Comparison of ENCODE assay signal across 8 mouse cellular contexts in genomic region chr5:105701844-105702243, GRCm38 (mm10). TPM values are rescaled to one million over a fixed set of nuclear protein-coding genes. Genes with fewer than 3 reads are reported as not detected.
DNase-seq lines count a peak whose midpoint lies in the region; ATAC-seq and TF ChIP-seq lines count a peak whose summit lies in the region.

No protein-coding gene starts in this region.

- H3K4me1 ChIP-seq in forebrain, embryonic 12.5 days, result peaks cover 51% of the 10 kb centered on the region
- H3K4me1 ChIP-seq in forebrain, postnatal 0 days (ENCODE audit: insufficient read depth), result peaks cover 19% of the 10 kb centered on the region
- H3K4me1 ChIP-seq in hindbrain, embryonic 16.5 days (ENCODE audit: control insufficient read depth, insufficient read depth, low read depth, low read length), result peaks cover 39% of the 10 kb centered on the region
- H3K4me1 ChIP-seq in lung, adult 2 months (ENCODE audit: control insufficient read depth, insufficient read depth, low read length), result 0 out of 2 replicates have a peak, but pooled peaks cover 8% of the 10 kb centered on the region

- no peak for ATAC-seq in forebrain, embryonic 12.5 days (ENCODE audit: low FRiP score)
- no peak for ATAC-seq in forebrain, postnatal 0 days
- no peak for ATAC-seq in hindbrain, embryonic 16.5 days

- 86% methylated on average over 8 of the region's 8 CpGs for WGBS in forebrain, embryonic 12.5 days
- 86% methylated on average over 8 of the region's 8 CpGs for WGBS in forebrain, postnatal 0 days
- WGBS in hindbrain, embryonic 16.5 days, result 83% methylated on average over 8 of the region's 8 CpGs
- 48% methylated on average over 8 of the region's 8 CpGs for WGBS in lung, adult 2 months

- no peaks in the 10 kb centered on the region for H3K9me3 ChIP-seq in forebrain, embryonic 12.5 days
- no peaks in the 10 kb centered on the region for H3K9me3 ChIP-seq in forebrain, postnatal 0 days (ENCODE audit: low read length)
- no peaks in the 10 kb centered on the region for H3K9me3 ChIP-seq in hindbrain, embryonic 16.5 days (ENCODE audit: control insufficient read depth, low read length)

- no peaks in the 10 kb centered on the region for H3K27me3 ChIP-seq in forebrain, embryonic 12.5 days
- no peaks in the 10 kb centered on the region for H3K27me3 ChIP-seq in forebrain, postnatal 0 days (ENCODE audit: insufficient read depth, low read length)
- no peaks in the 10 kb centered on the region for H3K27me3 ChIP-seq in hindbrain, embryonic 16.5 days (replicated peaks; ENCODE audit: control insufficient read depth, insufficient read depth, low read length)
- no peaks in the 10 kb centered on the region for H3K27me3 ChIP-seq in splenic B cell, adult 2 months (ENCODE audit: control insufficient read depth, insufficient read depth, low read length, poor library complexity, severe bottlenecking)

- no peak overlapping the region for H3K27ac ChIP-seq in forebrain, embryonic 12.5 days
- H3K27ac ChIP-seq in forebrain, postnatal 0 days (ENCODE audit: low read depth, low read length), result no peak overlapping the region
- no peak overlapping the region for H3K27ac ChIP-seq in hindbrain, embryonic 16.5 days (ENCODE audit: low read depth, low read length)

- TF ChIP-seq CTCF in forebrain, postnatal 0 days (IDR thresholded peaks at IDR 0.05; ENCODE audit: low read depth), result no peak
- no peak for TF ChIP-seq CTCF in lung, adult 2 months (IDR thresholded peaks at IDR 0.05; ENCODE audit: insufficient read depth, low read length)

- peak overlapping the region; percentile 85 for H3K4me2 ChIP-seq in forebrain, embryonic 12.5 days
- no peak overlapping the region for H3K4me2 ChIP-seq in forebrain, postnatal 0 days (ENCODE audit: low read depth)
- H3K4me2 ChIP-seq in hindbrain, embryonic 16.5 days (ENCODE audit: low read length), result peak overlapping the region; percentile 84

- no peak overlapping the region for H3K9ac ChIP-seq in forebrain, embryonic 12.5 days
- no peak overlapping the region for H3K9ac ChIP-seq in forebrain, postnatal 0 days
- H3K9ac ChIP-seq in hindbrain, embryonic 16.5 days (ENCODE audit: low read depth, low read length), result no peak overlapping the region

- no peak for TF ChIP-seq POLR2A in lung, adult 2 months (IDR thresholded peaks at IDR 0.05; ENCODE audit: borderline replicate concordance, extremely low read depth, low read depth, low read length)

- H3K36me3 ChIP-seq in forebrain, embryonic 12.5 days (replicated peaks), result 0 out of 2 replicates have a peak, but pooled peaks cover 9% of the 10 kb centered on the region
- H3K36me3 ChIP-seq in forebrain, postnatal 0 days (ENCODE audit: insufficient read depth), result no peaks in the 10 kb centered on the region; the same call in none of the 2 replicates
- no peaks in the 10 kb centered on the region for H3K36me3 ChIP-seq in hindbrain, embryonic 16.5 days (ENCODE audit: control insufficient read depth, insufficient read depth, low read length)
- 0 out of 2 replicates have a peak, but pooled peaks cover 4% of the 10 kb centered on the region for H3K36me3 ChIP-seq in splenic B cell, adult 2 months (ENCODE audit: control insufficient read depth, insufficient read depth, low read length, poor library complexity, severe bottlenecking)

- no peak overlapping the region for H3K4me3 ChIP-seq in forebrain, embryonic 12.5 days (replicated peaks)
- H3K4me3 ChIP-seq in forebrain, postnatal 0 days (ENCODE audit: low read depth, low read length), result no peak overlapping the region
- no peak overlapping the region for H3K4me3 ChIP-seq in hindbrain, embryonic 16.5 days (ENCODE audit: low read length)
- no peak overlapping the region for H3K4me3 ChIP-seq in lung, adult 2 months (replicated peaks; ENCODE audit: extremely low read depth, low read depth, low read length)

- DNase-seq in forebrain, postnatal 0 days, result no peak
- peak; percentile 52 for DNase-seq in lung, adult 2 months
- peak; percentile 51 for DNase-seq in splenic B cell, adult 2 months (ENCODE audit: low read depth, low spot score)
- DNase-seq in thymus, postnatal 4 days, result no peak
- DNase-seq in embryo, embryonic 10.5 days (ENCODE audit: low spot score), result no peak
- no peak for DNase-seq in cerebellum, postnatal 25 days

RNA-seq across cellular contexts. Expression of gene Lrrc8d, which starts 2.1 kb away (rescaled TPM):
- polyA plus RNA-seq in forebrain, embryonic 12.5 days (2016; fragmentation: Nextera tagmentation; extraction: Ambion mirVana), result 32.7 and 36.6 TPM in 2 replicates
- 11.8 and 16.8 TPM in 2 replicates for total RNA-seq in forebrain, postnatal 0 days (2014; rRNA removed)
- polyA plus RNA-seq in forebrain, postnatal 0 days (2015; fragmentation: Nextera tagmentation; extraction: Ambion mirVana), result 25.6 and 37.2 TPM in 2 replicates
- 19.1 and 33.1 TPM in 2 replicates for polyA plus RNA-seq in hindbrain, embryonic 16.5 days (2015; fragmentation: Nextera tagmentation; extraction: Ambion mirVana)
- 11.3 and 16.6 TPM in 2 replicates for polyA plus RNA-seq in lung, adult 2 months (2012; rRNA removed)

Comparison
In these comparisons a context has a peak if more than half of its experiments do, and no peak if none do; other contexts are left out.
1. DNase-seq: peak in lung, adult 2 months (single experiment) and splenic B cell, adult 2 months (single experiment); none in forebrain, postnatal 0 days (single experiment), thymus, postnatal 4 days (single experiment), embryo, embryonic 10.5 days (single experiment) and cerebellum, postnatal 25 days (0 of 2).